Mouse (Mus musculus) hindbrain, embryonic 10.5 days (tissue): ENCODE results near the gene Csrnp3. TPM values are rescaled to one million over a fixed set of nuclear protein-coding genes. Genes with fewer than 3 reads are reported as not detected.

ENCODE experiments used
- DNase-seq: peaks from one replicate; pipeline ENCODE4 v3.0.0-alpha.2; 2017; ENCODE audit warnings: low spot score
- H3K27ac ChIP-seq: fragments of 300-500 bp; sonication (generic); 2 replicates; pipeline ENCODE4 v1.5.1; 2016; ENCODE audit warnings: mild to moderate bottlenecking, moderate library complexity
- H3K27me3 ChIP-seq: fragments of 300-500 bp; sonication (generic); 2 replicates; pipeline ENCODE4 v1.6.1; 2016; ENCODE audit warnings: mild to moderate bottlenecking; ENCODE audit not compliant: poor library complexity, insufficient read depth, severe bottlenecking
- H3K36me3 ChIP-seq: fragments of 300-500 bp; sonication (generic); 2 replicates; pipeline ENCODE4 v1.6.1; 2016; ENCODE audit warnings: mild to moderate bottlenecking, moderate library complexity
- H3K4me1 ChIP-seq: fragments of 300-500 bp; sonication (generic); replicated peaks from 2 replicates; pipeline ENCODE4 v1.6.1; 2016; ENCODE audit warnings: mild to moderate bottlenecking
- H3K4me3 ChIP-seq: fragments of 300-500 bp; sonication (generic); 2 replicates; pipeline ENCODE4 v1.5.1; 2016; ENCODE audit warnings: mild to moderate bottlenecking, moderate library complexity
- H3K9me3 ChIP-seq: fragments of 300-500 bp; sonication (generic); 2 replicates; pipeline ENCODE4 v1.6.1; 2016; ENCODE audit warnings: mild to moderate bottlenecking, moderate library complexity
- WGBS: fragments of 180-500 bp; shearing (Covaris S2); methylation state at CpG from one replicate; pipeline ENCODE4 v1.1.7; 2016; 5-methylcytosine and 5-hydroxymethylcytosine counted together
- polyA plus RNA-seq: library from polyadenylated mRNA; unstranded; fragments of >200 nt; fragmentation: Nextera tagmentation; extraction: Ambion mirVana; gene quantifications from 2 replicates; pipeline ENCODE4 v1.2.1, GENCODE M21; 2016

Gene Csrnp3
- polyA plus RNA-seq, 1 experiment from 2014 or later, result 12.3 TPM

- H3K27ac ChIP-seq, result no peak overlapping the region
- H3K4me1 ChIP-seq, result no peaks in the 10 kb centered on the region
- H3K4me3 ChIP-seq, result no peak overlapping the region
- 91% methylated on average over 10 of the region's 10 CpGs for WGBS
- no peaks in the 10 kb centered on the region for H3K9me3 ChIP-seq
- no peaks in the 10 kb centered on the region for H3K36me3 ChIP-seq
- DNase-seq, result no peak
- no peaks in the 10 kb centered on the region for H3K27me3 ChIP-seq
Measured at GRCm38 (mm10) chr2:66063291-66063690, 217.7 kb downstream of the Csrnp3 start.

DNA sequence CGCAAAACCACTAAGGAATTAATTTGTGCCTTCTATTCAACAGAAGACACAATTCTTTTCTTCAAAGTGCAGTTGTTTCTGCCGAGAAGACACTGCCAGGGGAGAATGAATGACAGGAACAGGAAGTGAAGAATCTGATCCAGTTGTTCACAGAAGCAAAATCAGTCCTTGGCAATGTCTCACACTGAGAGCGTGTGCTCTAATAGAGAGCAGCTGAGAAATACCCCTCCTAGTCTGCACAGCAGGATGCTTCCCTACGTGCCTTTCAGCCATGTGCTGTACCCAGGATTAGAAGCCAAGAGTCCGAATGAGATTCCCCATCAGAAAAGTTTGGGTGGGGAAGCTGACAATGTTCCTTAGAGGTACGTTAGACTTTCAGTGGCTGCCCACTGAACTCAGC lies 223.9 kb downstream of the Csrnp3 start:
- Histone ChIP-seq H3K4me3 (no peak overlapping the region), H3K9me3 (no peaks in the 10 kb centered on the region), H3K27ac (no peak overlapping the region), H3K27me3 (no peaks in the 10 kb centered on the region; the same call in 1 of the 2 replicates), H3K4me1 (peaks cover 7% of the 10 kb centered on the region), H3K36me3 (no peaks in the 10 kb centered on the region)
- WGBS, result 33% methylated on average over 6 of the region's 6 CpGs
- no peak for DNase-seq

- H3K9me3 ChIP-seq, result no peaks in the 10 kb centered on the region
- H3K4me1 ChIP-seq, result no peaks in the 10 kb centered on the region
- no peak overlapping the region for H3K27ac ChIP-seq
- WGBS, result 97% methylated on average over 2 of the region's 2 CpGs
- H3K4me3 ChIP-seq, result no peak overlapping the region
- no peaks in the 10 kb centered on the region for H3K36me3 ChIP-seq
- no peaks in the 10 kb centered on the region for H3K27me3 ChIP-seq
- no peak for DNase-seq
Measured at GRCm38 (mm10) chr2:66080731-66081130, 235.2 kb downstream of the Csrnp3 start.

Other genes starting within 250 kb of the Csrnp3 start
- gene Scn2a, start 225.0 kb upstream of the Csrnp3 start, polyA plus RNA-seq, result 3.6 and 7.5 TPM in 2 replicates